ENCODE assay signal across 9 mouse cellular contexts in the genomic region with DNA sequence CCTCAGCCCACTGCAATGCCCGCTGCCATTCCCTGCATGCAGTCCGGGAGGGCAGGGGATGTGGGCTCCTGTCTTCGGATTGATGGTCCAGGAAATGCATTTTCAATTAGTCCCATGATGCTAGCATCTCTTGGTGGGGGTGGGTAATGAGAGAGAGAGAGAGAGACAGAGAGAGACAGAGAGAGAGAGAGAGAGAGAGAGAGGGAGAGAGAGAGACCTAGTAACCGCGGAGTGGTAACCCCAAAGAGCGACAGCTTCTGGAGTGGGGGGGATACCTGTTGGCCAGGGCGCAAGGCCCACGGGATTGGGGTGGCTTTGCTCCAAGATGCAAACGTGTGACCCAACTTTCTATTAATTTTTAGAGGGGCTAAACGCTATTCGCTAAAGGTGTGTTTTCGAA. TPM values are rescaled to one million over a fixed set of nuclear protein-coding genes. Genes with fewer than 3 reads are reported as not detected.
A peak's percentile ranks its signal among the peaks of the same experiment; 100 is the strongest.
DNase-seq lines count a peak whose midpoint lies in the region; ATAC-seq lines count a peak whose summit lies in the region.
"Had no signal": no experiment of that assay in that cellular context is flagged by ENCODE, and none has a peak within 500 bp of the region (broad histone marks: within the 10 kb centered on the region; RNA-seq: fewer than 3 reads in every experiment).

A gene (plus strand): TSS at position 301 of the 400 bp plus-strand sequence.

- H3K4me2 ChIP-seq in lung, embryonic 16.5 days (ENCODE audit: low read depth, low read length), result peak within 1 kb of the TSS; percentile 83
- H3K4me2 ChIP-seq in hindbrain, embryonic 12.5 days (replicated peaks), result peak within 1 kb of the TSS; percentile 83
- peak within 1 kb of the TSS; percentile 85 for H3K4me2 ChIP-seq in limb, embryonic 12.5 days
- peak within 1 kb of the TSS; percentile 88 for H3K4me2 ChIP-seq in stomach, embryonic 15.5 days

- peaks cover 55% of the 10 kb centered on the region for H3K27me3 ChIP-seq in lung, embryonic 16.5 days (ENCODE audit: control insufficient read depth, insufficient read depth, low read depth, low read length)
- peaks cover 62% of the 10 kb centered on the region for H3K27me3 ChIP-seq in hindbrain, embryonic 12.5 days
- peaks cover 78% of the 10 kb centered on the region for H3K27me3 ChIP-seq in limb, embryonic 12.5 days
- H3K27me3 ChIP-seq in stomach, embryonic 15.5 days (replicated peaks), result peaks cover 68% of the 10 kb centered on the region

- no peak within 1 kb of the TSS for H3K9ac ChIP-seq in lung, embryonic 16.5 days (ENCODE audit: low read length)
- peak within 1 kb of the TSS; percentile 74 for H3K9ac ChIP-seq in hindbrain, embryonic 12.5 days
- 0 out of 2 replicates have a peak within 1 kb of the TSS, but pooled peaks have one; percentile 52 for H3K9ac ChIP-seq in limb, embryonic 12.5 days (replicated peaks)
- H3K9ac ChIP-seq in stomach, embryonic 15.5 days, result no peak within 1 kb of the TSS

- H3K9me3 ChIP-seq in lung, embryonic 16.5 days (ENCODE audit: control insufficient read depth, low read length), result peaks cover 6% of the 10 kb centered on the region
- no peaks in the 10 kb centered on the region for H3K9me3 ChIP-seq in hindbrain, embryonic 12.5 days (replicated peaks)
- H3K9me3 ChIP-seq in limb, embryonic 12.5 days, result peaks cover 8% of the 10 kb centered on the region; the same call in 1 of the 2 replicates
- no peaks in the 10 kb centered on the region for H3K9me3 ChIP-seq in stomach, embryonic 15.5 days

- peaks cover 3% of the 10 kb centered on the region; the same call in 1 of the 2 replicates for H3K4me1 ChIP-seq in lung, embryonic 16.5 days (replicated peaks; ENCODE audit: control insufficient read depth, insufficient read depth, low read length)
- H3K4me1 ChIP-seq in hindbrain, embryonic 12.5 days, result peaks cover 24% of the 10 kb centered on the region
- H3K4me1 ChIP-seq in limb, embryonic 12.5 days (replicated peaks), result peaks cover 18% of the 10 kb centered on the region
- peaks cover 7% of the 10 kb centered on the region; the same call in 1 of the 2 replicates for H3K4me1 ChIP-seq in stomach, embryonic 15.5 days

- H3K36me3 ChIP-seq in lung, embryonic 16.5 days (ENCODE audit: control insufficient read depth, insufficient read depth, low read length), result no peaks in the 10 kb centered on the region
- H3K36me3 ChIP-seq in hindbrain, embryonic 12.5 days, result no peaks in the 10 kb centered on the region
- H3K36me3 ChIP-seq in limb, embryonic 12.5 days, result no peaks in the 10 kb centered on the region
- H3K36me3 ChIP-seq in stomach, embryonic 15.5 days, result no peaks in the 10 kb centered on the region

- DNase-seq in lung, postnatal 14 days, result no peak
- no peak for DNase-seq in gastrocnemius, postnatal 25 days
- DNase-seq in urinary bladder, postnatal 10 days (ENCODE audit: low spot score), result no peak

- H3K4me3 ChIP-seq in lung, embryonic 16.5 days (ENCODE audit: low read length), result peak within 1 kb of the TSS; percentile 51
- peak within 1 kb of the TSS; percentile 60 for H3K4me3 ChIP-seq in hindbrain, embryonic 12.5 days
- peak within 1 kb of the TSS; percentile 53 for H3K4me3 ChIP-seq in limb, embryonic 12.5 days (replicated peaks)
- peak within 1 kb of the TSS; percentile 40 for H3K4me3 ChIP-seq in stomach, embryonic 15.5 days (replicated peaks)
- H3K4me3 ChIP-seq: myocyte had no signal

- H3K27ac ChIP-seq in lung, embryonic 16.5 days (ENCODE audit: low read length), result no peak within 1 kb of the TSS
- peak within 1 kb of the TSS; percentile 68 for H3K27ac ChIP-seq in hindbrain, embryonic 12.5 days
- no peak within 1 kb of the TSS for H3K27ac ChIP-seq in limb, embryonic 12.5 days
- no peak within 1 kb of the TSS for H3K27ac ChIP-seq in stomach, embryonic 15.5 days

- no peak for ATAC-seq in lung, embryonic 16.5 days (ENCODE audit: low read depth)
- ATAC-seq in hindbrain, embryonic 12.5 days (ENCODE audit: low FRiP score), result no peak
- no peak for ATAC-seq in limb, embryonic 12.5 days (ENCODE audit: insufficient number of reproducible peaks, insufficient read depth, low FRiP score, low TSS enrichment, low read depth)
- ATAC-seq in stomach, embryonic 15.5 days (ENCODE audit: insufficient read depth, low FRiP score, low read depth), result no peak
- ATAC-seq in activated CD4-positive, CD25-positive, alpha-beta regulatory T cell, adult 4 months, result no peak

- 8% methylated on average over 12 of the region's 12 CpGs for WGBS in lung, embryonic 16.5 days
- WGBS in hindbrain, embryonic 12.5 days, result 6% methylated on average over 12 of the region's 12 CpGs
- 9% methylated on average over 12 of the region's 12 CpGs for WGBS in limb, embryonic 12.5 days
- 12% methylated on average over 12 of the region's 12 CpGs for WGBS in stomach, embryonic 15.5 days

RNA-seq across cellular contexts. Expression of the gene that starts here (rescaled TPM):
- polyA plus RNA-seq in lung, embryonic 16.5 days (2015; fragmentation: Nextera tagmentation; extraction: Ambion mirVana), result 0.38 and 0.50 TPM in 2 replicates
- polyA plus RNA-seq in hindbrain, embryonic 12.5 days (2016; fragmentation: Nextera tagmentation; extraction: Ambion mirVana), result 47.7 and 50.9 TPM in 2 replicates
- polyA plus RNA-seq in limb, embryonic 12.5 days (2016; fragmentation: Nextera tagmentation; extraction: Ambion mirVana), result 0.86 and 1.2 TPM in 2 replicates
- polyA plus RNA-seq in stomach, embryonic 15.5 days (2015; fragmentation: Nextera tagmentation; extraction: Ambion mirVana), result 3.9 and 4.6 TPM in 2 replicates
- under 1 TPM in 1 of 2 experiments, not detected in 1; 0.12 TPM for polyA plus RNA-seq in activated CD4-positive, CD25-positive, alpha-beta regulatory T cell, adult 4 months (2017; shearing (Covaris generic))
- total RNA-seq in gastrocnemius, postnatal 25 days (2021), result not detected
- polyA plus RNA-seq: myocyte had no signal

Comparison
In these comparisons a context has a peak if more than half of its experiments do, and no peak if none do; other contexts are left out.
1. H3K9ac ChIP-seq: peak in hindbrain, embryonic 12.5 days (single experiment) and limb, embryonic 12.5 days (single experiment); none in lung, embryonic 16.5 days (single experiment) and stomach, embryonic 15.5 days (single experiment).
2. Peak in every context shown above with its lines, with median percentiles within 50 percentile points of each other: H3K4me2 ChIP-seq and H3K4me3 ChIP-seq.